Mouse (Mus musculus) thymus, adult 18-20 months (tissue): ENCODE data around the gene Crocc.

Experiments
- DNase-seq, 2 experiments: peaks; one replicate each; pipeline ENCODE4 v3.0.0; 2022; ENCODE audit warnings: mixed read lengths in 2 of 2

Gene Crocc

DNA sequence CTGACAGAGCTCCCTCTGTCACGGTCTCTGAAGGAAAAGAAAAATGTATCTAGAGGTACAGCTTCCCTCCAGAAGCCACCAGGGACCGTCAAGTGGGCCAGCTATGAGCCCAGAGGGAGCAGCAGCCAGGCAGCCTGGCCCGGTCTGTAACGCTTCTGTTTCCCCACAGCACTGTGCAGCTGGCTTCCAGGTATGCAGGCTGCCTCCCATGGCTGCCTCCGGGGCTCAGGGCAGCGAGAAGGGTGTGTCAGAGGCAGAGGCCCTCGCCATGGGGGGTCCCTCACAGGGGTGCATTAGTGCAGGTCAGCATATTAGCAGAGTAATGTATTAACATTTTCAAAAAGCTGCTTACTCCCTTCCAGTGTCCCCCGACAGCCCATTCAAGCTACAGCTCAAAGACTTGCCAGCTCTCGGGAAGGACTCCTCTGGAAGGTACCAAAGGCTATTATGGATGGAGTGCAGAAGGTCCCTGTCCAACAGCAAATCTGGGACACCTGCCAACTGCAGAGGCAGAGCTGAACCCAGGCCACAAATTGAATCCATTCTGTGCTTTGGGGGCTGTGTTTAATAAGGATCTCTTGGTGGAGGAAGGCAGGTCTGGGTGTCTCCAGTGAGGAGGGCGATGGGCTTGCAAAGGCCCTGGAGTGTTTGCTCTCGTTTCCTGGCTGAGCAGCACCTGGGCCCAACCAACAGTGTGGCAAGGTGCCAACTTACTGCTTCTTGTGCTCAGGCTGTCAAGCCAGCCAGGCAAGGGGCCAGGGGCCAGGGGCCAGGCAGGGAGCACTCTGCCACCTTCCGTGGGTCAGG is 6.6 kb upstream of the Crocc start:
- no peak for DNase-seq

DNA sequence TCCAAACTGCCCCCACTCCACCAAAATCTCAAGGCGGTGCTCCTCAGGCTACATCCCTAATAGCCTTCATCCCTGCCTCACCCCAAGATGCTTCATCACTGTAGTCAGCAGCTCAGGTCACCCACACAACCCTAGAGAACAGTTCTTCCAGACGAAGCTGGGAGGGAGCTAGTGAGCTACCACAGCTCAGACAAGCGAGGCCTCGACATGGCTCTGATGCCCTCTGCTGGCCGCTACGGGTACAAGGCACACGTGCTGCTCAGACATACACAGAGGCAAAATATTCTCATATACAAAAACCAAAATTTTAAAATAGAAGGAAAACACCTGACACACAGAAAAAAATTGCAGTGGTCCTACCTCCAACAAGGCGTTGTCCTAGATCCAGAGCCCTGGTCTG is 4.8 kb upstream of the Crocc start:
- peak; percentile 63 to 69 for DNase-seq

DNA sequence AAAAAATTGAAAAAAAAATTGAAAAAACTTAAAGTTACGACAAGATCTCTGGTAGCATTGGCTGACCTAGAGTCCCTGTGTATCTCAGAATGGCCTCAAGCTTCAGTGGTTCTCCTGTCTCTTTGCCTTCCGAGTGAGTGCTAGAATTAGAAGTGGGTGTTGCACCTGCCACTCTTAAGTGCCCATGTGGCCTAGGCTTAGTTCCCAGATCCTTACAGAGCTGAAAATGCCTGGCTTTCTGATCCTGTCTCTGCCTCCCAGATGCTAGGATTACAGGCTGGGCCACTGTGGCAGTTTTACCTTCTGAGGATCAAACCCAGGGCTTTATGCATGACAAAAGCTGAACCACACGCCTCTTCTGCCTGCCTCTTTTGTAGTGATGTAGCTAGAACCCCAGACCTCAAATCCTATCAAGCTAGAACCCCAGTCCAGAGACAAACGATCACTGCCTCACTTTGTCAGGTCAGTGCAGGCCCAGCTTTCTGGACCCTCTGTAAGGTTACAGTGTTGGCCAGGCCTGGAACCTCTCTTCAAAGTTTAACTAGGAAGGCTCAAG is 3.8 kb upstream of the Crocc start:
- no peak for DNase-seq

DNA sequence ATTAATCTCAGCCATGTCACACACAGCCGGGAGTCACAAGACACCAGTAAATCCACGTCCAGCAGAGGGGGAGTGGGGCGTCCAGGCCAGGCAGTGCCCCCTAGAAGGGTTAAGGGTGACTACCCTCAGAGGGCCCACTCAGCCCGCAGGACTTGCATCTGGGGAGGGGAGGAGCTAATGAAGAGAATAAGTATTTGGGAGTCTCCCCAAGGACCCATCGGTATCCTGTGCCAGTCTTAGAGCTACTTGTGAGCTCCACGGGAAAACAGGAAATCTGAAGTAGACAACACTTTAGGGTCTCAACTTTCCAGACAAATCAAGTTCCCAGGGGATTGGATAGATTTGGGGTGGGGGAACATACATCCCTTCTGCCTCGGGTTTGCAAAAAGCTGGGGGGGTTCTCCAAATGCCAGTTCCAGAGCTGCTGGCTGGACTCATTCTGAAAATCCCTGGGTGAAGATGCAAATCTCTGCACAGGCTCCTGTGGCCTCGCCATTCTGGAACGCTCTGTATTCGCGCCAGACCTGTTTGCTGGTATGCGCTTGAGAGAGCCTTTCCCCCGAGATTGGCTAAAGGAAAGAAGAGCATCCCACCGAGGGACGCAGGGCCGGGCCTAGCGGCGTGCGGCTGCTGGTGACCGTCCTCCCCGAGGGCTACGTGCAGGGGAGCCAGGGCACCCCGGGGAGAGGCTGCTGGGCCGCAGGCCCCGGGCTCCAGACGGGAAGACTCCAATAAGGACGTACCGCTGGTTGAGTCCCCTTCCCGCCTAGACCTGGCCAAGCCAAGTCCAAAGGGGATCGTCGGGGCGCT is 529 bp downstream of the Crocc start:
- no peak for DNase-seq

DNA sequence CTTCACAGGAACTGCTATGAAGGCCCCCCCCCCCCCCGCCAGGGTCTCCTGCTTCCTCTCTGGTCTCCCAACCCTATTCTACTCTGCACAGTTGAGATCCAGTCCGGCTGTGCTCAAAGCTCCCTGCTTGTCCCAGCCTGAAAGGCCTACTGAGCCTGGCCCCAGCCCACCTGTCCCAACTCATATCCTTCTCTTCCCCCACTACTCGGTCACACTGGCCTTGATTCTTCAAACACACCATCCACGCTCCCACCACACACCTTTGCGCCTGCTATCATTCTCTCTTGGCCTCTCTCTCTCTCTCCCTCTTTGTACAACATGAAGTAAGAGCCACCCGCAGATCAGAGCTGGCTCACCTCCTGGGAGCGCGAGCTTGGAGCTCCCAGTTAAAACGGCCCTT is 1.5 kb downstream of the Crocc start:
- DNase-seq: no peak

DNA sequence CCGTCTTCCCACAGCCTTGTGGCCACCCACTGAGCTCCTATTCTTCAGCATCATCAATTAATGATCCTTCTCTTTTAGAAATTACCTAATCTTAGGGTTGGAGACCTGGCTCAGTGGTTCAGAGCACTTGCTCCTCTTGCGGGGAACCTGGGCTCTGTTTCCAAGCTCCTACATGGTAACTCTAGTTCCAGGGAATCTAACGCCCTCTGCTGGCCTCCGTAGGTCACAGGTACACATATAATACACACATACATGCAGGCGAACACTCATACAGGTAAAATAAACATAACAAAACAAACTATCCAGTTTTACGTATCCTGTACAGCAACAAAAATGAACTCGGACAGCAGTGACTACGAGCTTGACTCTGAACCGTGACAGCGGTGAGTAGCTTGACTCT is 3.4 kb downstream of the Crocc start:
- DNase-seq: no peak

DNA sequence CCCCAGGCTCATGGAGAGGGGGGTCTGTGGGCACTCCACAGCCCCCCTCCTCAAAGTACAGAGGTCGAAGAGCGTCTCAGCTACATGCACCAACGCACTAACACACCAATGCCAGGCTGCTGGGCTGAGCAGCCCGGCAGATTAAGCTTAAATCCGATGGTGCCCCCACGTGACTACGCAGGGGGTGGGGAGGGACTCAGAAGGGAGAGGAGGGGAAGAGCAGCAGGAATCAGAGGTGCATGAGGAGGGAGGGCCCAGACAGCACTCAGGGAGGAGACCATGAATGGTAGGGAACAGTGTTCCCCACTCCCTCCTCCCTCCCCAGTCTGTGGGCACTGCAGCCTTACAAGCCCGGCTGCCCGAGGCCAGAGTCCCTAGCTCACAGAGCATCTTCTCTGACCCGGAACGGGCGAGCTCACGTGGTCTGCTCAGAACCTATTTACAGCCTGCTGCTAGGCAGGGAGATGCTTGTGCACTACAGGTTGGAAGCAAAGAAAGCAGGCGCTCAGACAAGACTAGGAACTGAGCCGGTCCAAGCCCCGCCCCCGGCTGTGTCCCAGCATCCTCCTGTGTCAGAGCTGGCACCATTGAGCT is 6.7 kb downstream of the Crocc start:
- DNase-seq: no peak

DNA sequence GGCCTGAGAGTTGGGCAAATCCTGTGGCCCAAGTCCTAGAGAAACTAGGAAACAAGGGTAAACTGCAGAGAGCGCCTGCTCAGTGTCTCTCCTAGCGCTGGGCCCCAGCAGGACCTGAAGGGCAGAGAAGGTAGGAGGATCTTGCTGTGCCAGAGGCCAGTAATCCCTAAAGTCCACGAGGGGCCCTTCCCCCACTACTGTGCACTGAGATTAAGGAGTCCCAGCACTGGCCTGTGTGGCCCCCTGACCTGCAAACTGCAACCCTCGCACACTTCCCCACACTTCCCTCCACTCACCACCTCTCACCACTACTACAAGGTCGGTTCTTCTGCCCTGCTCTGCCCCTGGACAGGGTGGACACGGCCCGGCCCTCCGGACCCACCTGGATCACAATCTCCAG is 7.2 kb downstream of the Crocc start:
- DNase-seq: no peak

DNA sequence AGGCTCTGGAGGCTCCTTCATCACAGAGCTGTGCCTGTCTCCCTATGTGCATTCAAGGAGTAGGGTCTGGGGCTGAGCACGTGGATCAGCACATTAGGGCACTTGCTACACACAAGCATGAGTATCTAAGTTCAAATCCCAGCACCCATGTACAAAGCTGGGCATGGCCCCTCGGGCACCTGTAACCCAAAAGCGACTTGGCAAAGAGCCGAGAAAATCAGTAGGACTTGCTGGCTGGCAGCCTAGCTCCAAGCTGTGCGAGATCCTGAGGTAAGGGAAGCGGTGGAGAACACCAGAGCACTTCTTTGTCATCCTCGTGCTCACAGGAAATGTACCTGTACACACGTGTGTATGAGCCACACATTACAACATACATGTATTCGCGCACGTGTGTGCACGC is 7.9 kb downstream of the Crocc start:
- no peak for DNase-seq

DNA sequence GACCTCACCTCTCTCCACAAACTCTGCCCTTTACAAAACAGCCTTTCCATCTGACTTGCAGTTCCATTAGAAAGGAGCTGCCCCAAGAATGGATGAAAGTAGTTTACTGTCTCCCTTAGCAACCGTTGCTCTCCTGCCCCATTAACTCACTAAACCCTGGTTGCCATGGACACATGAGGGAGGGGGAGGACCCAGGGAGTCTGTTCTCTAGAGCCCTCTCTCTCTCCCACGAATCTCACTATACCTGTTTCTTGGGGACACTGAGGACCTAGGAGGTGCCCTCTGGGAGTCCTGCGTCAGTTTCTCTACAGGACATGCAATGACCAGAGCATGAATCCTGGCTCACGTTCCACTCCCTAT is 10.9 kb downstream of the Crocc start:
- DNase-seq: no peak

DNA sequence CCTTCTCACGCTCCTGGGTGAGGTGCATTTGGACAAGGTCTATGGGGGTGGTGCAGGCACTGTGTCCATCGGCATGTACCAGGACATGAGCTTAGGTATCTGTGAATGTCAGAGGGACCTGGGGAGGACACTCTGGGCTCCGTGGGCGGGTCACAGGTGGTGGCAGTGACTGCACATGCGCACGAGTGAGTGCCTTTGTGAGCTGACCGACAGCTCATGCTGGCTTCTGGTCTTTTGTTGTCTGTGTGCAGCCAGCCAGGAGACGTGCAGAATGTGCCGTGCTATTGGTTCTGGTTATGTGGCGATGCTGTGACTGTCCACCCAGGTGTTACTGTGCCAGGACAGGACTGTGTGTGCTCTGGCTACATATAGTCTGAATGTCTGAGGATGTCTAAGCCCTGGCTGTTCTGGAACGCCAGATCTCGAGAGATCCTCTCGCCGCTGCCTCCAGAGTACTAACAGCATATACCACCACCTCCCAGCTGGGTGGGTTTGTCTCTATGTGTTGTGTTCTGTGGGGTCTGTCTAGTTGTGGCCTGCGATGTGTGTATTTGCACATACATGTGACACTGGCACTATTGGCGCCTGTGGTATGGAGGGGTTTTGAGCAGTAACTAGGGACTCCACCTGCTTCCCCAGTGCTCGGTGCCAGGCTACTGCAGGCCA is 11.4 kb downstream of the Crocc start:
- DNase-seq: no peak

DNA sequence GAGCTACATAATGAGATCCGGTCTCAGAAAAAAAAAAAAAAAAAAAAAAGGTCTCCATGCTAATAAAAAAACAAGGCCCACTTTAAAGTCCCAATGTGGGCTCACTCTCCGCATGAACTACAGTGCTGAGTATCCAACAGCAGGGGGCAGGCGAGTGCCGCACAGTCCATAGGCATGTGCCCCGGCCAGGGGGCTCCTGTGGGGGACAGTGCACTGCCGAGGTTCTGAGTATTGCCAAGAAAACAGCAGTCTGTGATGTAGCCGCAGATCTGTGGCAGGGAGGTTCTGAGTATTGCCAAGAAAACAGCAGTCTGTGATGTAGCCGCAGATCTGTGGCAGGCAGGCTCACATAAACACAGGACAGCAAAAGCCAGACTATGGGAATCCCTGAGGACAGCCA is 15.5 kb downstream of the Crocc start:
- peak in 1 of 2 experiments; percentile 41 for DNase-seq

DNA sequence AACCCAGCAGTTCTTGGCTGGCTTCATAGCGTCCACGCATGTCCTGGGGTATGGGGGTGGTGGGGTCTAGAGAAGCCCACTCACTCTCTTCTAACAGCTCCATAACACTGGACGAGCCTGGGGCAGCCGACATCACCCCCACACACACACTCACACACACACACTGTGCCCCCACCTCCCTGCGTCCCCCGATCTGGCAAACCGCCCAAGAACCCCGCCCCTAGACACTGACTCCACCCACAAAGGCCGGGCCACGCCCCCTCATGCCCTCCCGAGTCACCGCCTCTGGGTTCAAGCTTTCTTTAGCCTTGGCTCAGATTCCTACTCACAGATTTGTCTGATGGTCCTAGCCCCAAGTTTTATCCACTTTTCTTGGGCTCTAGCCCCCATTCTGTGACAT is 19.2 kb downstream of the Crocc start:
- no peak for DNase-seq

DNA sequence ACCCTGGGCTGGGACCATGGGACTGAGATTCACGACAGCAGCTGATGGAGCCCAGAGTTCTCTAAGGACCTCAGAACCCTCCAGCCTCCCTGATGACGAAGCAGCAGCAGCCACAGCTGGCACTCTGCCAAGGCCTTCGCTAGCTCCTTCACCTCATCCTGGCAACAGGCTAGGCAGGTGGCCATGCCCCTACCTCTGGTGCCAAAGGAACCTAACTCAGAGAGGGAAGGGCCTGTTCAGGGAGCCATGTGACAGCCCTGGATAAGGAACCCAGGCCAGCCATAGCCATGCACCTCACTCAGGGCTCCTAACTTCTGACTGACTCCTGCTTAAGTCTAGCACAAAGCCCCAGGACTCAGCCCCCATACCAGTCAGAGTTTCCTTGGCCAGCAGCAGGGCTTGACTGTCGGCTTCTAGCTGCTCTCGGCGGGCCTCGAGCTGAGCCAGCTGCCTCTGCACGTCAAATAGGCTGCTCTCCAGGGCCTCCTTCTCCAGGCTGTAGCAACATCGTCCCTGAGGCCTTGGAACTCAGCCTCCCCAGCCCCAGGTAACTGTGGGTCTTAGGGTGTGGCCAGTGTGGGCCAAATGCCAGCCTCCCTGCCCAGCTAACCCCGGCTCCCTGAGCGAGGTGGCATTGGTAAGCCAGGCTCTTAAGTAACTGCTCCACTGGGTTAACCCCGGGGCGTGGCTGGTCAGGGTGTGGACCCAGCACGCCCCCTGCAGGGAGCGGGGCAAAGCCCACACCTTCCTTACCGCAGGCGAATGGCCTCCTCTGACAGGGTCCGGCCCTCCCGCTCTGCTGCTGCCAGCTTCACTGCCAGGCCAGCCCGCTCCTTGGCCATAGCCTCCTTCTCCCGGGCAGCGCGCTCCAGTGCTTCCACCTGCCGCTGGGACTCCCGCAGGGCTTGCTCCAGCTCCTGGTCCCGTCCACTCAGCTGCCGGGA is 26.5 kb downstream of the Crocc start:
- DNase-seq: no peak

DNA sequence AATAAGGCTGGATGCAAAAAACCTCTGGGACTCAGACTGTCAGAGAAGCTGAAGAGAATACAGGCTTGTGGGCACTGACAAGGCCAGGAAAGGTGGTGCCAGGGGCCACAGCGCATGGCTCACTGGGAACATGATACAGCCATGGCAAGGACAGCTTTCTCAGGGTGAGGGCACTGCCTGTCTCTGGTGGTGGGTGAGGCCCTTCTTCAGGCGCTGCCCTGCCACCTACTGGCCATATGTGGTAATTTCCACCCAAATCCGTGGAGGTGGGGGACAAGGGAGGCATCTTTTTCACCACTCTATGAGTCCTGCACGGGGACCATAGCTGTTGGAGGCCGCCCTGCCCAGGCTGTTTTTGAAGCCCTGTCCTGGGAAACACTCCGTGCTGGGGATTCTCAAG is 28.6 kb downstream of the Crocc start:
- DNase-seq: peak; percentile 42 to 57

DNA sequence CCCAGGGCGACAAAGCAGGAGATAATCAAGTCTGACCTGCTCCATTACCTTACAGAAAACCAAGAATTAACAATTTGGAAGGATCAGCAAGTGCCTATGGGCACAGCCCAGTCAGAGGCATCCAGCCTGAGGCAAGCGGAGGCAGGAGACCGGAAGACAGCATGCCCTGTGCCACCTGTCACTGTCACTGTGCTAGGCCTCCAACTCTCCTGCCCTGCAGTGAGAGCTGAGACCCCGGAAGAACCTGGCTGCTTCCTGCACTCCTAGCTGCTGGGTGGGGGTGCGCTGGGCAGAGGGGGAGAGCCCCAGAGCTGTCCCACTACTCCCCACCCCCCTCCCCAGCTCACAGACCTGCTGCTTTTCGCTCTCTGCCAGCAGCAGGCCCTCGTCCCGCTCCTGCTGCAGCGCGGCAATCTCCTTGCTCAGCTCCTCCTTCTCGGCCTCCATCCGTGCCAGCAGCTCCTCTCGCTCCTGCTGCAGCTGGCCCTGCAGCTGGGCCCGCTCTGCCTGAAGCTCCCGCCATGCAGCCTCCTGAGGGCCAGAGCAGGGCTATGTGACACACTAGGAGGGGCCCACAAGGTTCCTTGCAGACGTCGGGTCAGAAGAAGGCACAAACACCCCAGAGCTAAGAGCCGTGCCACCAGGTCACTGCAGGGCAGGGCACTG is 29.7 kb downstream of the Crocc start:
- DNase-seq: no peak

DNA sequence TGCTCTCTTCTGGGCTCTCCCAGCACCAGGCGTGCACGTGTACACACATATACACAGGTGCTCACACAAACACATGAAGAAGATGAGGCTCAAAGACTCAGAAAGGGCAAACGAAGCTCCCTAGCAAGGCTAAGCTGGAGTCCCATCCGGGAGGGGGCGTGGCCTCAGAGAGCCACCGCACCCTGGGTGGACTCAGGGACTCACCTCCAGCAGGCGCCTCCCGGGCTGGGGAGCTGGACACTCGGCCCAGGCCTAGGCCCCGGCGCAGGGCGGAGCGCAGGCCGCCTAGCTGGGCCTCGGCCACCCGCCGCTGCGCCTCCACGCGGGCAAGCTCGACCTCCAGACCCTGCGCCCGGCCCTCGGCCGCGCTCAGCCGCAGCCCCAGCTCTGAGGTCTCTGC is 35.4 kb downstream of the Crocc start:
- no peak for DNase-seq

DNA sequence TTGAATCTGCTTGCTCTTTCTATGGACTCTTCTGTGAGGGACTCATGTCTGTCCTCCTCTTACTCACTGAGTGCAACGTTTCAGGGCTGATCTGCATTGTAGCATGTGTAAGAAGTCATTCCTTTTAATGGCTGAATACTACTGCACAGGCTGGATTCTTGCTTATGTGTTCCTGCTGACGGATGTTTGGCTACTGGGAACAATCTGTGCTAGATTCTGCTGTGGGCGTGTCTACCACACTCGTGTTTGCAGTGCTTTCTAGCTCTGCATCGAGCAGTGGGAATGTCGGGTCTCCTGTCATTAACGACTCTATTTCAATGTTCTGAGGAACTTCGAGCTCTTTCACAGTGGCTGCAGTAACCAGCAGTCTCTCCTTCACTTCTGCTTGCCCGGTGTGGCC is 36.3 kb downstream of the Crocc start:
- no peak for DNase-seq

DNA sequence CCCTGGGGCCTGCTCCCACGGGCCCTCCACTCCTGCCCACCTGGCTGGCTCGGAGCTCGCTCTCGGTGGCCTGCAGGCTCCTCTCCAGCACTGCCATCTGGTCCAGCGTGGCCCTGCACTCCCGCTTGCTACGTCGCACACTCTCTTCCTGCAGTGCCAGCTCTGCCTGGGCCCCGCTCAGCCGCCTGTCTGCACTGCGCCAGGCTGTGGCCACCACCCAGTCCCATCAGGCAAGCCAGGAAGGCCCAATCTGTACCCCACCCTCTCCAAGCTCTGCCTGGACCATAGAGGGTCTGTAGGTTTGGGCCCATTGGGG is 38.8 kb downstream of the Crocc start:
- DNase-seq: no peak

DNA sequence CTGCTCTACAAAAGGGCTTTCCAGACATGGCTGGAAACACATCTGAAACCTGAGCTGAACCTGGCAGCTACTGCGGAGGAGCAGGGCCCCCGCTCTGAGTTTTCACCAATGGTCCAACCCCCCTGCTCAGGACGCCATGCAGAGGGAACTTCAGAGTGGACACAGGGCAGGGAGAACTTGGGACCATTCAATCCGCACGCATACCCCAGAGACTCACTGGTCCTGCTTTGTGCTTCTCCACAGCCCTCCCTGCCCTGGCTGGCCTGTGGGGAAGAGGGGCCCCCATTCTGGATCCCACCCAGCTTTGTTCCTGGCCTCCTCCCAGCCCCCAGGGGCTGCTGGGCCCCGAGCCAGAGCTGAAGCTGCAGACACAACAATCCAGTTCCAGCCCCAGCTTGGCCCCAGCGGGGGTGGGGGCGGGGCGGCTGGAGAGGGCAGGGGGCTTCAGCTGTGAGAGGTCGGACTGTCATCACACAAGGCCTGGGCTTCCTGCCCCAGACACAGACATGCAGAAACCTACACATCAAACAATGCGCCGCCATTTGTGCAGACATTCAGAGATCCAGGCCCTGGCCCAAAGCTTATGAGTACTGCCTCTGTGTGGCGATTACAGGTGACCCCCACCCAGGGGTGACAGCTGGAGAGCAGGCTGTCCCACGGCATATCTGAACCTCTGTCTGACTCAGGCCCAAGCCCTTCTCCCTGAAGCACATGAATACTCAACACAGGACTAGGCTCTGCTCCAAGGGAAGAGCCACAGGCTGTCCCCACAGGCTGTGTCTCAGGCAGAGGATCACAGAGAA is 39.3 kb downstream of the Crocc start:
- no peak for DNase-seq

DNA sequence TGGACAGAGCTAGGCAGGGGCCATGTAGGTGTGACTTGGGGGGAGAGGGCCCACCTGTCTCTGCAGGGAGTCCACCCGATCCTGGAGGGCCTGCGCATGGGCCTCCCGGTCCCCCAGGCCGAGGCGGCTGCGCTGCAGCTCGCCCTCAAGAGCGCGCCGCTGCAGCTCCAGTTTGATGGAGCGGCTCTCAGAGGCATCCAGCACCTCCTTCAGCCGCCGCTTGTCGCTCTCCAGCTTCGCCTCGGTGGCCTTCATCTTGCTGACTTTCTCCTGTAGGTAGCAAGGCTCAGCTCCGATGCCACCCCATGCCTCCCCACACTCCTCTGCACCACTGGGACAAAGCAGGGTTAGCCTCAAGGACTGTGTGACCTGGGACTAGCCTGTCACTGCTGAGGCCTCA is 40.1 kb downstream of the Crocc start:
- no peak for DNase-seq
